Mouse (Mus musculus): ENCODE measurements around the gene Auts2. TPM values are rescaled to one million over a fixed set of nuclear protein-coding genes. Genes with fewer than 3 reads are reported as not detected.

The Auts2 gene
- total and polyA plus RNA-seq, 3 experiments: not detected

DNA sequence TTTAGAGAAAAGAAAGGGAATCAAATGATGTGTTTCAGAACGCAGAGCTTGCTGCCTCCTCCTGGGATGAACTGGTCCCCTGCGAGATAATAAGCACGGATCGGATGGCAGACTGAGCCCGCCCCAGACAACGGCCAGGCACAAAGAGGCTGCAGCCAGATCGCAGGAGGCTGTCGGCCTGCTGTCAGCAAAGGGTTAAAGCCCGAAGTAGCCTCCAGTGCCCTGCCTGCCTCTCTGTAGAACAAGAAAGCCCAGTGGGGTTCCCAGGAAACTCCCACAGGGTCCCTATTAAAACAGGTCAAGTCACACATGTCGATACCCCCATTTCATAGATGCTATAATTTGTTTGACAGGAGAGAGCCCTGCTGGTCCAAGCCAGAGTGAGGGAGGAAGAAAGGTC is 946.6 kb downstream of the Auts2 start:
- TF ChIP-seq UBTF (IDR thresholded peaks at IDR 0.05; ENCODE audit: low read depth, low read length) (no peak), JUN (IDR thresholded peaks at IDR 0.05; ENCODE audit: insufficient read depth, low read depth, low read length) (no peak), NRF1 (IDR thresholded peaks at IDR 0.05; ENCODE audit: low read depth, low read length) (no peak), ZKSCAN1 (IDR thresholded peaks at IDR 0.05; ENCODE audit: borderline replicate concordance, low read depth, low read length) (no peak), MXI1 (IDR thresholded peaks at IDR 0.05; ENCODE audit: low read depth, low read length) (no peak), POLR2A (IDR thresholded peaks at IDR 0.05; ENCODE audit: low read depth, low read length) (no peak), SIN3A (IDR thresholded peaks at IDR 0.05; ENCODE audit: low read length) (no peak), USF1 (IDR thresholded peaks at IDR 0.05; ENCODE audit: low read depth, low read length) (no peak), BHLHE40 (IDR thresholded peaks at IDR 0.05; ENCODE audit: low read depth, low read length) (no peak), CTCF (conservative IDR thresholded peaks at IDR 0.05 in 1 of 2, IDR thresholded peaks at IDR 0.05 in 1 of 2; ENCODE audit: low read depth in 2 of 2, low read length in 2 of 2) (no peak), JUND (conservative IDR thresholded peaks at IDR 0.05; ENCODE audit: low read depth, low read length) (no peak), PAX5 (IDR thresholded peaks at IDR 0.05; ENCODE audit: low read length) (no peak), E2F4 (IDR thresholded peaks at IDR 0.05; ENCODE audit: insufficient replicate concordance, low read depth, low read length) (no peak), RCOR1 (conservative IDR thresholded peaks at IDR 0.05; ENCODE audit: low read depth, low read length) (no peak)
- Histone ChIP-seq H3K9ac (ENCODE audit: insufficient read depth, low read depth) (no peak overlapping the region), H3K36me3 (replicated peaks in 1 of 2; ENCODE audit: control insufficient read depth in 1 of 2, insufficient read depth in 1 of 2, low read length in 1 of 2) (no peaks in the 10 kb centered on the region), H3K9me3 (replicated peaks; ENCODE audit: low read length) (peaks cover 78% of the 10 kb centered on the region), H3K4me1 (ENCODE audit: control insufficient read depth in 1 of 2, insufficient read depth in 2 of 2) (no peaks in the 10 kb centered on the region), H3K4me3 (replicated peaks in 1 of 3; ENCODE audit: low read depth in 2 of 3, low read length in 2 of 3, poor library complexity in 1 of 3) (no peak overlapping the region), H3K4me2 (ENCODE audit: insufficient read depth, low read depth, poor library complexity, severe bottlenecking) (no peak overlapping the region), H3K27me3 (replicated peaks) (no peaks in the 10 kb centered on the region), H3K79me2 (replicated peaks; ENCODE audit: control insufficient read depth, extremely low read depth, insufficient read depth, poor library complexity, severe bottlenecking) (no peaks in the 10 kb centered on the region), H3K27ac (ENCODE audit: insufficient read depth, low read depth) (no peak overlapping the region)
- dilution Hi-C loops (cut with MboI; ENCODE audit: extremely low pct_ligation_motif_present, extremely low pct_unique_long_range_greater_than_20kb, low sequenced_read_pairs): no loop called here
- in situ Hi-C loops (cut with MboI; ENCODE audit: low pct_ligation_motif_present, low pct_unique_long_range_greater_than_20kb, low sequenced_read_pairs): no loop called here
- no peak for DNase-seq (ENCODE audit: extremely low read depth)

DNA sequence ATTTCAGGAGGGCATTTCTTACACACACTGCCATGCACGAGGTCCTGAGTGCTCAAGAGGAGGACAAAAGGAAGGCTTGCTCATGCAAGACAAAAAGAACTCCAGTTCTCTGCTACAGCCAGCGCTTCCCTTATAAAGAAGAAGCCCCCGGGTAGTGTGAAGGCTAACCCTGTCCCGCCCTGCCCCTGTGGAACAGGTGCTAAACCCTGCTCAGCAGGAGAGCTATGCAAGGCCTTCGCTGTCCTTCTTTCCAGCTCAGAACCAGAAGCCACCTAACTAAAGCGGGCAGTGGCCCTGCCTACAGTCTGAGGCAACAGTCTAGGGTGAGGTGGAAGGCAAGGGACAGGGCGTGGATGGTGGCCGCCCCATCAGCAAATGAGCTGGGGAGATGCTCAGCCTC is 947.4 kb downstream of the Auts2 start:
- Histone ChIP-seq H3K4me1 (ENCODE audit: control insufficient read depth in 1 of 2, insufficient read depth in 2 of 2) (no peaks in the 10 kb centered on the region), H3K4me3 (replicated peaks in 1 of 3; ENCODE audit: low read depth in 2 of 3, low read length in 2 of 3, poor library complexity in 1 of 3) (no peak overlapping the region), H3K9ac (ENCODE audit: insufficient read depth, low read depth) (no peak overlapping the region), H3K9me3 (replicated peaks; ENCODE audit: low read length) (peaks cover 80% of the 10 kb centered on the region), H3K27ac (ENCODE audit: insufficient read depth, low read depth) (no peak overlapping the region), H3K27me3 (replicated peaks) (no peaks in the 10 kb centered on the region), H3K79me2 (replicated peaks; ENCODE audit: control insufficient read depth, extremely low read depth, insufficient read depth, poor library complexity, severe bottlenecking) (no peaks in the 10 kb centered on the region), H3K36me3 (replicated peaks in 1 of 2; ENCODE audit: control insufficient read depth in 1 of 2, insufficient read depth in 1 of 2, low read length in 1 of 2) (no peaks in the 10 kb centered on the region), H3K4me2 (ENCODE audit: insufficient read depth, low read depth, poor library complexity, severe bottlenecking) (no peak overlapping the region)
- DNase-seq (ENCODE audit: extremely low read depth): no peak
- TF ChIP-seq BHLHE40 (IDR thresholded peaks at IDR 0.05; ENCODE audit: low read depth, low read length) (no peak), HCFC1 (IDR thresholded peaks at IDR 0.05; ENCODE audit: low read depth, low read length) (no peak), POLR2AphosphoS2 (IDR thresholded peaks at IDR 0.05; ENCODE audit: low read depth, low read length) (no peak), ZNF384 (IDR thresholded peaks at IDR 0.05; ENCODE audit: low read depth, low read length) (no peak), KAT2A (IDR thresholded peaks at IDR 0.05; ENCODE audit: insufficient replicate concordance, low read length) (no peak), JUND (conservative IDR thresholded peaks at IDR 0.05; ENCODE audit: low read depth, low read length) (no peak), TBP (conservative IDR thresholded peaks at IDR 0.05; ENCODE audit: low read depth, low read length) (no peak), RCOR1 (conservative IDR thresholded peaks at IDR 0.05; ENCODE audit: low read depth, low read length) (no peak), USF1 (IDR thresholded peaks at IDR 0.05; ENCODE audit: low read depth, low read length) (no peak), CHD1 (IDR thresholded peaks at IDR 0.05; ENCODE audit: low read depth, low read length) (no peak), MAFK (IDR thresholded peaks at IDR 0.05; ENCODE audit: insufficient replicate concordance, low read length) (no peak), MEF2A (IDR thresholded peaks at IDR 0.05; ENCODE audit: borderline replicate concordance, low read depth, low read length) (no peak), GABPA (IDR thresholded peaks at IDR 0.05; ENCODE audit: insufficient replicate concordance, low read depth, low read length) (no peak), MAX (IDR thresholded peaks at IDR 0.05; ENCODE audit: low read length) (no peak), ETS1 (conservative IDR thresholded peaks at IDR 0.05; ENCODE audit: low read depth, low read length) (no peak), POLR2A (IDR thresholded peaks at IDR 0.05; ENCODE audit: low read depth, low read length) (no peak), MYC (IDR thresholded peaks at IDR 0.05; ENCODE audit: low read depth, low read length) (no peak), TCF12 (IDR thresholded peaks at IDR 0.05; ENCODE audit: low read depth, low read length) (no peak), IRF4 (IDR thresholded peaks at IDR 0.05; ENCODE audit: low read depth, low read length) (no peak), USF2 (conservative IDR thresholded peaks at IDR 0.05; ENCODE audit: low read depth, low read length) (no peak)
- in situ Hi-C loops (cut with MboI; ENCODE audit: low pct_ligation_motif_present, low pct_unique_long_range_greater_than_20kb, low sequenced_read_pairs) (no loop called here), dilution Hi-C loops (cut with MboI; ENCODE audit: extremely low pct_ligation_motif_present, extremely low pct_unique_long_range_greater_than_20kb, low sequenced_read_pairs) (no loop called here)

All from CH12.LX (cell line).